Mouse (Mus musculus) spleen, adult 2 months (tissue): ENCODE results near the gene Cpm. TPM values are rescaled to one million over a fixed set of nuclear protein-coding genes. Genes with fewer than 3 reads are reported as not detected.
A peak's percentile ranks its signal among the peaks of the same experiment; 100 is the strongest.

Experiments
- DNase-seq, 2 experiments: peaks; one replicate each; pipeline versions ENCODE4 v3.0.0 to v3.0.0-alpha.2; 2012 to 2021; ENCODE audit warnings: low spot score in 2 of 2, low read depth in 1 of 2
- H3K27ac ChIP-seq: fragments of 200-500 bp; 2 replicates; pipeline ENCODE4 v1.5.1; 2012; ENCODE audit warnings: low read length, inconsistent platforms; ENCODE audit not compliant: insufficient read depth
- H3K27me3 ChIP-seq: fragments of 200-500 bp; 2 replicates; pipeline ENCODE4 v1.6.1; 2012; ENCODE audit warnings: mild to moderate bottlenecking, moderate library complexity, low read length, inconsistent platforms; ENCODE audit not compliant: control insufficient read depth, insufficient read depth
- H3K36me3 ChIP-seq: fragments of 200-500 bp; 2 replicates; pipeline ENCODE4 v1.6.1; 2012; ENCODE audit warnings: mild to moderate bottlenecking, low read length, inconsistent platforms; ENCODE audit not compliant: control insufficient read depth, insufficient read depth
- H3K4me1 ChIP-seq: fragments of 200-500 bp; 2 replicates; pipeline ENCODE4 v1.6.1; 2011; ENCODE audit warnings: inconsistent platforms; ENCODE audit not compliant: control insufficient read depth, insufficient read depth, insufficient read length
- H3K4me3 ChIP-seq: fragments of 200-500 bp; 2 replicates; pipeline ENCODE4 v1.5.1; 2011; ENCODE audit warnings: mild to moderate bottlenecking, inconsistent platforms; ENCODE audit not compliant: insufficient read depth, insufficient read length; ENCODE audit errors: extremely low read depth
- CTCF ChIP-seq: fragments of 200-500 bp; IDR thresholded peaks from 2 replicates; pipeline ENCODE4 v1.5.1; 2011; ENCODE audit warnings: mild to moderate bottlenecking, inconsistent platforms; ENCODE audit not compliant: insufficient read depth, insufficient read length, insufficient replicate concordance; ENCODE audit errors: extremely low read depth
- POLR2A ChIP-seq: fragments of 200-500 bp; IDR thresholded peaks from 2 replicates; pipeline ENCODE4 v1.6.1; 2011; ENCODE audit warnings: low read depth, low read length, inconsistent platforms
- WGBS: fragments of 180-500 bp; shearing (Covaris S2); methylation state at CpG from one replicate; pipeline ENCODE4 v1.1.7; 2018; 5-methylcytosine and 5-hydroxymethylcytosine counted together
- polyA plus RNA-seq: library from polyadenylated mRNA; depleted of rRNA; stranded (reverse); fragments of >200 nt; gene quantifications from 2 replicates; pipeline ENCODE4 v1.2.3, GENCODE M21; 2012

The Cpm gene
- polyA plus RNA-seq, 1 experiment, result 10.1 TPM

- no peak overlapping the region for H3K4me3 ChIP-seq
- DNase-seq, result no peak
- no peaks in the 10 kb centered on the region for H3K27me3 ChIP-seq
- H3K27ac ChIP-seq, result no peak overlapping the region
- WGBS, result 88% methylated on average over 10 of the region's 10 CpGs
- peaks cover 1% of the 10 kb centered on the region; the same call in 1 of the 2 replicates for H3K36me3 ChIP-seq
- no peaks in the 10 kb centered on the region for H3K4me1 ChIP-seq
- TF ChIP-seq CTCF, result no peak
- TF ChIP-seq POLR2A, result no peak
Observed at GRCm38 (mm10) chr10:117634323-117635030, 5.2 kb downstream of the Cpm start.

DNA sequence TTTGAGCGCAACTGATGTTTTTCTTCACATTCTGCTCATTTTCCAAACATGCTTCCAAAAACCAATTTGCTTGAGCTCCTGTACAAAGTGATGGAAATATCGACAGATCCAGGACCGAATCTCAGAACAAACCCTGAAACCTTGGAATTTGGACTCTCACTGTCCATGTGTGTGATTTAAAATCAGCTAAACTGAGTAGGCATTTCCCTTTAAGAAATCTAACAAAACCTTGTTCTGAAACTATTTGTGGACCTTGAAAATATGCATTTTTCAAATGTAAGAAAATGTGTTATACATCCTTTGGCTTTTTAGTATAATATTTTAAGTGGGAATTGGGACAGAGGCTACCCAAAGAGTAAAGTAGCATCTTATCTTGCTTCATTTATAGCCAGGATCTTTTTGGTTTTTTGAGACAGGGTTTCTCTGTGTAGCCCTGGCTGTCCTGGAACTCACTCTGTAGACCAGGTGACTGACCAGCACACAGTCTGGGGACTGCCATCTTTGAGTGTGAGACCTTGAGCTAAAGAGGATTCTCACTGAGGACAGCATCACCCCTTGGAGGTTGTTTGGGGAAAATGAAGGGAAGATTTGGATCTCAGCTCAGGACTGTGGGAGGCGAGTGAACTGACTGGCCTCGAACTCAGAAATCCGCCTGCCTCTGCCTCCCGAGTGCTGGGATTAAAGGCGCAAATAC lies 5.9 kb downstream of the Cpm start:
- no peak overlapping the region for H3K27ac ChIP-seq
- H3K27me3 ChIP-seq, result no peaks in the 10 kb centered on the region
- peaks cover 6% of the 10 kb centered on the region; the same call in 1 of the 2 replicates for H3K4me1 ChIP-seq
- H3K4me3 ChIP-seq, result no peak overlapping the region
- H3K36me3 ChIP-seq, result peaks cover 1% of the 10 kb centered on the region; the same call in 1 of the 2 replicates
- no peak for DNase-seq
- no peak for TF ChIP-seq POLR2A
- TF ChIP-seq CTCF, result no peak
- WGBS, result 92% methylated on average over 8 of the region's 8 CpGs

GRCm38 (mm10) chr10:117635823-117636589 lies 6.7 kb downstream of the Cpm start:
- H3K4me1 ChIP-seq, result peaks cover 7% of the 10 kb centered on the region; the same call in 1 of the 2 replicates
- no peak overlapping the region for H3K27ac ChIP-seq
- no peaks in the 10 kb centered on the region for H3K27me3 ChIP-seq
- WGBS, result 92% methylated on average over 3 of the region's 3 CpGs
- no peak for DNase-seq
- H3K4me3 ChIP-seq, result no peak overlapping the region
- H3K36me3 ChIP-seq, result peaks cover 1% of the 10 kb centered on the region; the same call in 1 of the 2 replicates
- TF ChIP-seq CTCF (no peak), POLR2A (no peak)

GRCm38 (mm10) chr10:117637062-117637744 lies 7.9 kb downstream of the Cpm start:
- Histone ChIP-seq H3K27me3 (no peaks in the 10 kb centered on the region), H3K4me1 (peaks cover 7% of the 10 kb centered on the region; the same call in 1 of the 2 replicates), H3K36me3 (0 out of 2 replicates have a peak, but pooled peaks cover 1% of the 10 kb centered on the region), H3K4me3 (no peak overlapping the region), H3K27ac (no peak overlapping the region)
- WGBS, result 84% methylated on average over 9 of the region's 9 CpGs
- TF ChIP-seq POLR2A, result no peak
- peak; percentile 12; the same call in 1 of the 2 replicates for TF ChIP-seq CTCF
- no peak for DNase-seq

GRCm38 (mm10) chr10:117637745-117638577 lies 8.7 kb downstream of the Cpm start:
- H3K36me3 ChIP-seq, result 0 out of 2 replicates have a peak, but pooled peaks cover 1% of the 10 kb centered on the region
- no peaks in the 10 kb centered on the region for H3K27me3 ChIP-seq
- TF ChIP-seq CTCF (no peak), POLR2A (no peak)
- DNase-seq, result no peak
- H3K4me1 ChIP-seq, result peaks cover 7% of the 10 kb centered on the region; the same call in 1 of the 2 replicates
- H3K4me3 ChIP-seq, result no peak overlapping the region
- H3K27ac ChIP-seq, result no peak overlapping the region
- WGBS, result 88% methylated on average over 9 of the region's 9 CpGs
